10 mouse cellular contexts compared by ENCODE assay signal in genomic region chr11:71897141-71897540, GRCm38 (mm10).
"Had no signal": no experiment of that assay in that cellular context is flagged by ENCODE, and none has a peak within 500 bp of the region (broad histone marks: within the 10 kb centered on the region; RNA-seq: fewer than 3 reads in every experiment).

No protein-coding gene starts in this region.

- DNase-seq: lung, adult 2 months; lung, postnatal 14 days; lung, postnatal 36 days; right cerebral cortex, postnatal 25 days; thymus, adult 2 months; thymus, postnatal 25 days; thymus, postnatal 4 days had no signal

- ATAC-seq: lung, postnatal 0 days; midbrain, embryonic 13.5 days; midbrain, embryonic 15.5 days had no signal
